Mouse (Mus musculus): ENCODE results near the gene Chtf18. TPM values are rescaled to one million over a fixed set of nuclear protein-coding genes. Genes with fewer than 3 reads are reported as not detected.
"Not testable (repeated sequence)": the region's sequence is repeated elsewhere in the genome, so short reads cannot be mapped to it uniquely, and the experiment has no call there.

Gene Chtf18
- total RNA-seq, 2 experiments from 2014 or later, result 0.77 to 0.86 TPM

- intact Hi-C loops (cut with DNase I), result no loop called here
- no peak for TF ChIP-seq CTCF (IDR thresholded peaks at IDR 0.05)
- no peak overlapping the region for H3K4me3 ChIP-seq
- no peak overlapping the region for H3K27ac ChIP-seq
- DNase-seq, result no peak
These were observed 27.9 kb upstream of the Chtf18 start for GRCm38 (mm10) chr17:25755086-25755485.

- H3K27ac ChIP-seq, result no peak within 1 kb of the TSS
- no peak for TF ChIP-seq CTCF (IDR thresholded peaks at IDR 0.05)
- intact Hi-C loops (cut with DNase I), result no loop called here
- no peak for DNase-seq
- no peak within 1 kb of the TSS for H3K4me3 ChIP-seq
These were observed 27.0 kb upstream of the Chtf18 start, which contains the start of gene Msln for GRCm38 (mm10) chr17:25754241-25754640. Gene Msln, minus strand, starts transcription at chr17:25754378.

- no peak for TF ChIP-seq CTCF (IDR thresholded peaks at IDR 0.05)
- intact Hi-C loops (cut with DNase I), result no loop called here
- peak; percentile 56 for DNase-seq
- Histone ChIP-seq H3K27ac (no peak overlapping the region), H3K4me3 (no peak overlapping the region)
These were observed 24.2 kb upstream of the Chtf18 start for GRCm38 (mm10) chr17:25751446-25751845.

- Histone ChIP-seq H3K27ac (no peak overlapping the region), H3K4me3 (no peak overlapping the region)
- no peak for DNase-seq
- no peak for TF ChIP-seq CTCF (IDR thresholded peaks at IDR 0.05)
- intact Hi-C loops (cut with DNase I), result no loop called here
These were observed 22.1 kb upstream of the Chtf18 start for GRCm38 (mm10) chr17:25749314-25749713.

GRCm38 (mm10) chr17:25748238-25748637 is 21.0 kb upstream of the Chtf18 start:
- Histone ChIP-seq H3K27ac (no peak overlapping the region), H3K4me3 (no peak overlapping the region)
- intact Hi-C loops (cut with DNase I), result no loop called here
- TF ChIP-seq CTCF (IDR thresholded peaks at IDR 0.05), result no peak
- DNase-seq, result no peak

- Histone ChIP-seq H3K4me3 (no peak overlapping the region), H3K27ac (no peak overlapping the region)
- no peak for TF ChIP-seq CTCF (IDR thresholded peaks at IDR 0.05)
- DNase-seq, result no peak
- intact Hi-C loops (cut with DNase I), result no loop called here
These were observed 17.1 kb upstream of the Chtf18 start for GRCm38 (mm10) chr17:25744311-25744710.

- no peak for TF ChIP-seq CTCF (IDR thresholded peaks at IDR 0.05)
- intact Hi-C loops (cut with DNase I), result no loop called here
- DNase-seq, result no peak
- Histone ChIP-seq H3K27ac (no peak overlapping the region), H3K4me3 (no peak overlapping the region)
These were observed 16.6 kb upstream of the Chtf18 start for GRCm38 (mm10) chr17:25743831-25744230.

GRCm38 (mm10) chr17:25741471-25741870 is 14.3 kb upstream of the Chtf18 start:
- H3K4me3 ChIP-seq; DNase-seq; H3K27ac ChIP-seq; intact Hi-C loops (cut with DNase I): not testable (repeated sequence)

- no peak for DNase-seq
- H3K27ac ChIP-seq, result no peak overlapping the region
- intact Hi-C loops (cut with DNase I), result no loop called here
These were observed 11.6 kb upstream of the Chtf18 start for GRCm38 (mm10) chr17:25738861-25739260.

GRCm38 (mm10) chr17:25735745-25736144 is 8.5 kb upstream of the Chtf18 start, which contains the start of gene Mslnl:
Gene Mslnl, plus strand, starts transcription at chr17:25736042.
- Histone ChIP-seq H3K4me3 (no peak within 1 kb of the TSS), H3K27ac (no peak within 1 kb of the TSS)
- DNase-seq, result no peak
- intact Hi-C loops (cut with DNase I), result no loop called here
- TF ChIP-seq CTCF (IDR thresholded peaks at IDR 0.05), result no peak

More at GRCm38 (mm10) chr17:25738861-25739260, 11.6 kb upstream of the Chtf18 start:
- TF ChIP-seq CTCF (IDR thresholded peaks at IDR 0.05), result no peak
- no peak overlapping the region for H3K4me3 ChIP-seq

- Histone ChIP-seq H3K4me3 (no peak overlapping the region), H3K27ac (no peak overlapping the region)
- no peak for TF ChIP-seq CTCF (IDR thresholded peaks at IDR 0.05)
- intact Hi-C loops (cut with DNase I), result no loop called here
- no peak for DNase-seq
These were observed 8.0 kb upstream of the Chtf18 start for GRCm38 (mm10) chr17:25735246-25735645.

GRCm38 (mm10) chr17:25732082-25732481 is 4.9 kb upstream of the Chtf18 start:
- TF ChIP-seq CTCF (IDR thresholded peaks at IDR 0.05), result peak; percentile 96
- peak; percentile 84 for DNase-seq
- no peak overlapping the region for H3K4me3 ChIP-seq
- intact Hi-C loops (cut with DNase I), result loop anchor here (2.0 kb wide), 1 partner anchor 69 kb away; no protein-coding TSS in a partner anchor
- H3K27ac ChIP-seq, result no peak overlapping the region

GRCm38 (mm10) chr17:25728009-25728270 is 721 bp upstream of the Chtf18 start:
- intact Hi-C loops (cut with DNase I), result no loop called here
- DNase-seq, result peak; percentile 55
- peak overlapping the region; percentile 87 for H3K27ac ChIP-seq

GRCm38 (mm10) chr17:25725264-25725663 is 2.0 kb downstream of the Chtf18 start:
- intact Hi-C loops (cut with DNase I), result no loop called here
- no peak overlapping the region for H3K4me3 ChIP-seq
- TF ChIP-seq CTCF (IDR thresholded peaks at IDR 0.05), result no peak
- DNase-seq, result peak; percentile 11
- no peak overlapping the region for H3K27ac ChIP-seq

More at GRCm38 (mm10) chr17:25728009-25728270, 721 bp upstream of the Chtf18 start:
- TF ChIP-seq CTCF (IDR thresholded peaks at IDR 0.05), result no peak
- peak overlapping the region; percentile 76 for H3K4me3 ChIP-seq
